Mouse (Mus musculus): ENCODE results near the gene Gmds.

Gene Gmds

GRCm38 (mm10) chr13:31878805-31879477 lies 459.6 kb downstream of the Gmds start:
- no peak for DNase-seq (ENCODE audit: low read depth, low spot score)

- no peak for DNase-seq (ENCODE audit: low read depth, low spot score)
These were observed 461.5 kb downstream of the Gmds start for GRCm38 (mm10) chr13:31877061-31877460.

GRCm38 (mm10) chr13:31874427-31874826 lies 464.1 kb downstream of the Gmds start:
- no peak for DNase-seq (ENCODE audit: low read depth, low spot score)

GRCm38 (mm10) chr13:31873269-31873668 lies 465.3 kb downstream of the Gmds start:
- DNase-seq (ENCODE audit: low read depth, low spot score) = no peak

GRCm38 (mm10) chr13:31864786-31865185 lies 473.8 kb downstream of the Gmds start:
- DNase-seq (ENCODE audit: low read depth, low spot score) = no peak

- DNase-seq (ENCODE audit: low read depth, low spot score) = no peak
These were observed 475.1 kb downstream of the Gmds start for GRCm38 (mm10) chr13:31863461-31863860.

GRCm38 (mm10) chr13:31860200-31860599 lies 478.3 kb downstream of the Gmds start:
- DNase-seq (ENCODE audit: low read depth, low spot score) = no peak

GRCm38 (mm10) chr13:31854000-31854399 lies 484.5 kb downstream of the Gmds start:
- no peak for DNase-seq (ENCODE audit: low read depth, low spot score)

GRCm38 (mm10) chr13:31853564-31853963 lies 485.0 kb downstream of the Gmds start:
- DNase-seq (ENCODE audit: low read depth, low spot score) = no peak

GRCm38 (mm10) chr13:31849258-31849971 lies 489.1 kb downstream of the Gmds start:
- no peak for DNase-seq (ENCODE audit: low read depth, low spot score)

GRCm38 (mm10) chr13:31835802-31836201 lies 502.7 kb downstream of the Gmds start:
- no peak for DNase-seq (ENCODE audit: low read depth, low spot score)

GRCm38 (mm10) chr13:31830332-31830731 lies 508.2 kb downstream of the Gmds start:
- no peak for DNase-seq (ENCODE audit: low read depth, low spot score)

- no peak for DNase-seq (ENCODE audit: low read depth, low spot score)
These were observed 510.1 kb downstream of the Gmds start for GRCm38 (mm10) chr13:31828446-31828845.

- DNase-seq (ENCODE audit: low read depth, low spot score) = no peak
These were observed 510.7 kb downstream of the Gmds start for GRCm38 (mm10) chr13:31827820-31828332.

GRCm38 (mm10) chr13:31827160-31827559 lies 511.4 kb downstream of the Gmds start:
- DNase-seq (ENCODE audit: low read depth, low spot score) = no peak

GRCm38 (mm10) chr13:31825180-31825579 lies 513.4 kb downstream of the Gmds start:
- no peak for DNase-seq (ENCODE audit: low read depth, low spot score)

GRCm38 (mm10) chr13:31823316-31823715 lies 515.2 kb downstream of the Gmds start:
- no peak for DNase-seq (ENCODE audit: low read depth, low spot score)

- DNase-seq (ENCODE audit: low read depth, low spot score) = no peak
These were observed 517.5 kb downstream of the Gmds start for GRCm38 (mm10) chr13:31821050-31821449.

- no peak for DNase-seq (ENCODE audit: low read depth, low spot score)
These were observed 517.9 kb downstream of the Gmds start for GRCm38 (mm10) chr13:31820587-31821017.

GRCm38 (mm10) chr13:31819664-31820405 lies 518.7 kb downstream of the Gmds start:
- no peak for DNase-seq (ENCODE audit: low read depth, low spot score)

- no peak for DNase-seq (ENCODE audit: low read depth, low spot score)
These were observed 520.2 kb downstream of the Gmds start for GRCm38 (mm10) chr13:31818337-31818736.

- DNase-seq (ENCODE audit: low read depth, low spot score) = no peak
These were observed 523.0 kb downstream of the Gmds start for GRCm38 (mm10) chr13:31815383-31816003.
